Mouse (Mus musculus) hindbrain, embryonic 14.5 days (tissue): ENCODE measurements around the gene Adgrb2. TPM values are rescaled to one million over a fixed set of nuclear protein-coding genes. Genes with fewer than 3 reads are reported as not detected.

Experiments used
- ATAC-seq: fragments of 200-750 bp; cut with Nextera tagmentation; 2 replicates; pipeline ENCODE4 v1.8.0; 2017; ENCODE audit warnings: moderate number of reproducible peaks, mild to moderate bottlenecking, moderate TSS enrichment, moderate library complexity; ENCODE audit not compliant: low FRiP score
- DNase-seq: peaks from one replicate; pipeline ENCODE4 v3.0.0-alpha.2; 2015; ENCODE audit warnings: low spot score
- H3K27ac ChIP-seq: fragments of 300-500 bp; sonication (generic); 2 replicates; pipeline ENCODE4 v1.5.1; 2014; ENCODE audit warnings: mild to moderate bottlenecking, moderate library complexity
- H3K27me3 ChIP-seq: fragments of 300-500 bp; sonication (generic); 2 replicates; pipeline ENCODE4 v1.6.1; 2014; ENCODE audit warnings: mild to moderate bottlenecking, low read length, mixed read lengths; ENCODE audit not compliant: control insufficient read depth, insufficient read depth
- H3K36me3 ChIP-seq: fragments of 300-500 bp; sonication (generic); replicated peaks from 2 replicates; pipeline ENCODE4 v1.6.1; 2014; ENCODE audit not compliant: control insufficient read depth, insufficient read depth
- H3K4me1 ChIP-seq: fragments of 300-500 bp; sonication (generic); replicated peaks from 2 replicates; pipeline ENCODE4 v1.6.1; 2014; ENCODE audit warnings: antibody characterized with exemption, low read length, mixed read lengths; ENCODE audit not compliant: control insufficient read depth, insufficient read depth
- H3K4me2 ChIP-seq: fragments of 300-500 bp; sonication (generic); replicated peaks from 2 replicates; pipeline ENCODE4 v1.6.1; 2014; ENCODE audit warnings: mild to moderate bottlenecking, moderate library complexity
- H3K4me3 ChIP-seq: fragments of 300-500 bp; sonication (generic); replicated peaks from 2 replicates; pipeline ENCODE4 v1.5.1; 2014; ENCODE audit warnings: mild to moderate bottlenecking, low read length
- H3K9ac ChIP-seq: fragments of 300-500 bp; sonication (generic); 2 replicates; pipeline ENCODE4 v1.6.1; 2014
- H3K9me3 ChIP-seq: fragments of 300-500 bp; sonication (generic); 2 replicates; pipeline ENCODE4 v1.6.1; 2016; ENCODE audit warnings: low read length; ENCODE audit not compliant: control insufficient read depth
- WGBS: fragments of 180-500 bp; shearing (Covaris S2); extraction: QIAGEN DNeasy Blood & Tissue Kit; methylation state at CpG from one replicate; pipeline ENCODE4 v1.1.7; 2014; 5-methylcytosine and 5-hydroxymethylcytosine counted together
- polyA plus RNA-seq: library from polyadenylated mRNA; unstranded; fragments of >200 nt; fragmentation: Nextera tagmentation; extraction: Ambion mirVana; gene quantifications from 2 replicates; pipeline ENCODE4 v1.2.1, GENCODE M21; 2014

The Adgrb2 gene
- polyA plus RNA-seq, 1 experiment from 2014 or later, result 16.9 TPM

DNA sequence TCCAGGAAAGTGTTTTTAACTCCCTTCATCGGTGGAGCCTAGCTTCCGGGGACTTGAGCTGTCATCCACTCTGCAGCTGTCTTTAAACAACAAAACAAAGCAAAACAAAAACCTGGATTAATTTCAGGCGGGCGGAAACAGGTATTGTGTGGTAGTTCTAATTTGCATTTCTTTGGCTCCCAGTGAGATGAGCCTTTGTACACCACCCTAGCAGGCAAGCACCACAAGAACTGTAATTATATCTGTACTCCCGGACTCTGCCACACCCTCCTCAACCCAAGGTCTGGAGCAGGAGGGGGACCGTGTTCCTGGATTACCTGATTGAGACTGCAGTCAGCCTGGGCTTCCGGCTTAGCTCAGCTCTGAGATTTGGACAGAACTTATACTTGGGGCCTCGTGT lies 14.5 kb upstream of the Adgrb2 start:
- no peak overlapping the region for H3K9ac ChIP-seq
- no peaks in the 10 kb centered on the region for H3K27me3 ChIP-seq
- ATAC-seq, result no peak
- peaks cover 37% of the 10 kb centered on the region for H3K4me1 ChIP-seq
- no peak overlapping the region for H3K27ac ChIP-seq
- H3K9me3 ChIP-seq, result no peaks in the 10 kb centered on the region
- H3K36me3 ChIP-seq, result no peaks in the 10 kb centered on the region
- no peak for DNase-seq
- WGBS, result 37% methylated on average over 8 of the region's 8 CpGs
- no peak overlapping the region for H3K4me3 ChIP-seq
- H3K4me2 ChIP-seq, result no peak overlapping the region

DNA sequence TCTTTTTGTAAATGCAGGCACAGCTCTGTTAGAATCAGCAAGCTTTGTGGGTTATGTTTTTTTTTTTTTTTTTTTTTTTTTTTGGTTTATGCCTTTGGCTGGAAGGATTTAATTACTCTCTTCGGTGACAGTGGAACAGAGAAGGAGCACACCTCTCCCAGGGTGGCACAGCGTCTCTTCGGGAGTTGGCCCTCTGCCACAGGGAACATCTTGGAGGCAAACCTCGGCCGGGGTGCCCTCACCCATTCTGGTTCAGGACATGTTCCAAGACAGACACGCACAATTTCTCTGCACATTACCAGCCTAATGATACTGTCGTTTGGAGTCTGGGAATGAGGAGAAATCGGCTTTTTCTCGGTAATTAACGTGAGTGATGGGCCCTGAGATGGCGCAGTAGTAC lies 13.8 kb upstream of the Adgrb2 start:
- peaks cover 36% of the 10 kb centered on the region for H3K4me1 ChIP-seq
- no peak overlapping the region for H3K9ac ChIP-seq
- H3K36me3 ChIP-seq, result no peaks in the 10 kb centered on the region
- no peaks in the 10 kb centered on the region for H3K27me3 ChIP-seq
- no peak for DNase-seq
- 66% methylated on average over 11 of the region's 11 CpGs for WGBS
- H3K4me2 ChIP-seq, result no peak overlapping the region
- no peak for ATAC-seq
- no peak overlapping the region for H3K27ac ChIP-seq
- H3K4me3 ChIP-seq, result no peak overlapping the region
- no peaks in the 10 kb centered on the region for H3K9me3 ChIP-seq

DNA sequence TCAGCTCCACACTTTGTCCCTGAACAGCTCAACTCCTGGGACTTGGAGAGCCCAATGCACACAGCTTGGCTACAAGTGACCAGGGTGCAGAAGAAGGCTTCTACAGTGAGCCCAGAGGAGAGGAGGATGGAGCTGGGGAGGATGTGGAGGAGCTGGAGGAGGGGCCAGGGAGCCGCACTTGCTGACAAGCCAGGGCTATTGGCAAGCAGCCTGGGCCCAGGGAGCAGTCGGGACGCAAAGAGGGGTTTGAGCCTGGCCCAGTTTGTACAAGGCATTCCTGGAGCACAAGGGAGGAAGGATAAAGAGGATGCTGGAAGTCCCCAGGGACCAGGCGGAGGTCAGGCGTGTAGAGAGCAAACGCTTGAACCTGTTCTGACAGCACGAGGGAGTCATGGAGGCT lies 12.7 kb upstream of the Adgrb2 start:
- Histone ChIP-seq H3K9me3 (no peaks in the 10 kb centered on the region), H3K4me3 (no peak overlapping the region), H3K4me1 (peaks cover 27% of the 10 kb centered on the region), H3K27me3 (no peaks in the 10 kb centered on the region), H3K27ac (no peak overlapping the region), H3K36me3 (no peaks in the 10 kb centered on the region), H3K4me2 (no peak overlapping the region), H3K9ac (no peak overlapping the region)
- no peak for ATAC-seq
- 41% methylated on average over 7 of the region's 7 CpGs for WGBS
- DNase-seq, result no peak

DNA sequence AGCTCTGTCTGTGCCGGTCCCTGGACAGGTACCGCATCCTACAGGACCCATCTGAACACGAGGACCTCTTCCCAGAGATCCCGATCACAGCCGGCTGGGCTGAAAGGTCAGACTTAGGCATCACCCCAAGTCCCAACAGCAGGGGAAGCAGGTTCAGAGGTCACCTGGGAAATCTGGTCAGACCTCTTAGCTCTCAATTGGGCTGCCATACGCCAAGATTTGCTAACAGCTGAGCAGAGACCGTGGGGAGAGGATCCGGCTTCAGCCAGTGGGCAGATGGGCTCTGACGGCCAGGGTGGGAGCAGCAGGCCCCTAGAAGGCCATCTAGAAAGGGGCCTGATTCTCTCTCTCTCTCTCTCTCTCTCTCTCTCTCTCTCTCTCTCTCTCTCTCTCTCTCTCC lies 10.4 kb upstream of the Adgrb2 start:
- no peak for DNase-seq
- no peaks in the 10 kb centered on the region for H3K9me3 ChIP-seq
- H3K4me3 ChIP-seq, result no peak overlapping the region
- no peak overlapping the region for H3K27ac ChIP-seq
- no peaks in the 10 kb centered on the region for H3K27me3 ChIP-seq
- H3K4me1 ChIP-seq, result peaks cover 10% of the 10 kb centered on the region; the same call in 1 of the 2 replicates
- no peak overlapping the region for H3K4me2 ChIP-seq
- no peak overlapping the region for H3K9ac ChIP-seq
- WGBS, result 59% methylated on average over 9 of the region's 9 CpGs
- ATAC-seq, result no peak
- H3K36me3 ChIP-seq, result no peaks in the 10 kb centered on the region

DNA sequence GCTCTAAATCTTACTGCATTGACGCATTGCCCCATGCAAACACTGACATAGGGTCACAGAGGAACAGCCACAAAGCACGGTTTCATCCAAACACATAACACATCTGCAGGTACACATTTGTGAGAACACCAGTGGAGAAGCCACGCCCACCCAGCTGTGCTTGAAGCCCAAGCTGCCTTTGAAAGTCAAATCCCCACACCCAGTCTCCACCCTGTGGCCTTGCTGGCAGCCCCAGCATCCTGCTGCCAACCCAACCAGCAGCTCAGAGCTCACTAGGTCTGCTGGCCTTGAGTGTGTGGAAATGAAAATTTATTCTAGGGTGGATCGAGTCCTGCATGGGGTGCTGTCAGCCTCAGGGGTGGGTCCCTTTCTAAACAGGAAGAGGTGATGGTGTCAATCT lies 7.4 kb upstream of the Adgrb2 start:
- Histone ChIP-seq H3K4me1 (peaks cover 15% of the 10 kb centered on the region), H3K9me3 (no peaks in the 10 kb centered on the region), H3K27ac (no peak overlapping the region), H3K4me2 (no peak overlapping the region), H3K9ac (no peak overlapping the region), H3K4me3 (no peak overlapping the region), H3K27me3 (no peaks in the 10 kb centered on the region), H3K36me3 (no peaks in the 10 kb centered on the region)
- DNase-seq (no peak), ATAC-seq (no peak)
- 58% methylated on average over 4 of the region's 4 CpGs for WGBS

DNA sequence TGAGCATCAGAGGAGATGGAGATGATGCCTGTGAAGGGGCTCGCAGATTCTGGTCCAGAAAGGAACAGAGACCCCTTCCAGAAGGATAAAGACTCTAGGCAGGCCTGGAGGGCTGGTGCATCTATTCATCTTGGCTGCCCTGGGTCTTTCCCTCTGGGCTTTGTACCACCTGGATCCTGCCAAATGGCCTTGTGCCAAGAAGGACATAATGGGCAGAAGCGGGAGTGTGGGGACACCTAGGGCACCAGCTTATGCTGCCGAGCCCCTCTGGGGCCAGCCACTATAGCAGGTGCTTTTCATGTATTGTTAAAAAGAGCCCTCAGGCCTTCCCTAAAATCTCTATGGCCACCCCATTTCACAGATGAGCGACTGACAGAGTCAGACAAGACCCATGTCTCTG lies 6.4 kb upstream of the Adgrb2 start:
- WGBS, result 51% methylated on average over 4 of the region's 4 CpGs
- no peaks in the 10 kb centered on the region for H3K27me3 ChIP-seq
- no peak overlapping the region for H3K27ac ChIP-seq
- H3K9ac ChIP-seq, result no peak overlapping the region
- no peak overlapping the region for H3K4me3 ChIP-seq
- no peak for DNase-seq
- ATAC-seq, result no peak
- no peaks in the 10 kb centered on the region for H3K9me3 ChIP-seq
- H3K36me3 ChIP-seq, result no peaks in the 10 kb centered on the region
- H3K4me1 ChIP-seq, result peaks cover 19% of the 10 kb centered on the region
- H3K4me2 ChIP-seq, result no peak overlapping the region

DNA sequence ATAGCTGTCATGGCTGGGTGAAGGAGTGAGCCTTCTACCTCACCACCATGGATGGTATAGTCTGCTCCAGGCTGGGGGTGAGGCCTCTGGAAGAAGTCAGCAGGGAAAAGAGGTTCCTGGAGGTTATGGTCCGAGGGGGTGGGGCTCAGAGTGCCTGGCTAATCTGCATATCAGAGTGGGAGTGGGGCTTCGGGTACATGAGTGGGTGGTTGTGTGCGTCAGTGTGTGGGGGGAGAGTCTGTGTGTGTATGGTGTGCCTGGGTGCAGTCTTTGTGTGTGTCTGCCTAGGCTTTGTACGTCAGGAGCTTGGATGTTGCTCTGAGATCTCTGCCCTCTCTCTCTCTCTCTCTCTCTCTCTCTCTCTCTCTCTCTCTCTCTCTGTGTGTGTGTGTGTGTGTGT lies 5.7 kb upstream of the Adgrb2 start:
- Histone ChIP-seq H3K27ac (no peak overlapping the region), H3K4me2 (no peak overlapping the region), H3K36me3 (no peaks in the 10 kb centered on the region), H3K9me3 (no peaks in the 10 kb centered on the region), H3K4me3 (no peak overlapping the region), H3K27me3 (no peaks in the 10 kb centered on the region), H3K4me1 (peaks cover 25% of the 10 kb centered on the region), H3K9ac (no peak overlapping the region)
- ATAC-seq (no peak), DNase-seq (no peak)
- WGBS, result 73% methylated on average over 4 of the region's 4 CpGs

DNA sequence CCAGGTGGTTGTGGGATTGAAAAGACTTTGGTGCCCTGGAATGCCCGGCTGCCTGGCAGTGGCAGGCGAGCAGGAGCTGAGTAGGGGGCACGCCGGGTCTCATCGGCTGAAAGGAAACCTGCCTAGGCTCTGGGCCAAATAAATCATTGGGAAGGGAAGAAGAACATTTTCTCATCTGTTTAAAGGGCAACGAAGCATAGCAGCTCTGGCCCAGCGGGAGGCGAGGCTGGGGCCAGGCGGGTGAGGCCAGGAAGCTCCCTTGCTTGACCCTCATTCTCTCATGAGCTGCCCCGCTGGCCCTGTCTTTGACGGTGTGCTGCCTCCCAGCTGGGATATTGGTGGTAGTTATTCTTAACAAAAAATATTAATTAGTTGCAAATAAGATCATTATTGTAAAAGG lies 3.0 kb upstream of the Adgrb2 start:
- DNase-seq (no peak), ATAC-seq (no peak)
- WGBS, result 16% methylated on average over 11 of the region's 11 CpGs
- no peaks in the 10 kb centered on the region for H3K36me3 ChIP-seq
- no peak overlapping the region for H3K4me3 ChIP-seq
- no peaks in the 10 kb centered on the region for H3K27me3 ChIP-seq
- H3K27ac ChIP-seq, result no peak overlapping the region
- no peak overlapping the region for H3K4me2 ChIP-seq
- H3K4me1 ChIP-seq, result peaks cover 36% of the 10 kb centered on the region
- no peak overlapping the region for H3K9ac ChIP-seq
- no peaks in the 10 kb centered on the region for H3K9me3 ChIP-seq

DNA sequence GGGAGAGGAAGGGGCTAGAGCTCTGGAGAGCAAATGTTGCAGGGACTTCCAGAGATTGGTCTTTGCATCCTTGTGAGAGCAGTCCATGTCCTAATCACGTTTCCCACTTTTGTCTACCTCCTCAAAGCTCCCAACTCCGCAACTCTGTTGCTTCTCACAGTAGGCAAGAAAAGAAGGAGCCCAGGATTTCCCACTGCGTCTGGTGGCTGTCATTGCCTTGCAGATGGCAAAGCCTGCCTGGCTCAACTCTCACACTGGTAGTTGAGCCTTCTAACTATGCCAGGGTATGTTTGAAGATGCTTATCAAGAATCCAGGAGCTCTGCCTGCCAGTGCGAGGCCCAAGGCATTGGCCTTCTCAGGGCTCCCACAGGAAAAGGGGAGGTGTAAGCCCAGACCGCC lies 1.6 kb upstream of the Adgrb2 start:
- H3K36me3 ChIP-seq, result no peaks in the 10 kb centered on the region
- H3K9ac ChIP-seq, result no peak overlapping the region
- H3K9me3 ChIP-seq, result no peaks in the 10 kb centered on the region
- no peak for ATAC-seq
- no peak overlapping the region for H3K4me3 ChIP-seq
- no peak overlapping the region for H3K4me2 ChIP-seq
- no peak for DNase-seq
- peaks cover 7% of the 10 kb centered on the region; the same call in 1 of the 2 replicates for H3K27me3 ChIP-seq
- no peak overlapping the region for H3K27ac ChIP-seq
- H3K4me1 ChIP-seq, result peaks cover 50% of the 10 kb centered on the region
- WGBS, result 21% methylated on average over 5 of the region's 5 CpGs

DNA sequence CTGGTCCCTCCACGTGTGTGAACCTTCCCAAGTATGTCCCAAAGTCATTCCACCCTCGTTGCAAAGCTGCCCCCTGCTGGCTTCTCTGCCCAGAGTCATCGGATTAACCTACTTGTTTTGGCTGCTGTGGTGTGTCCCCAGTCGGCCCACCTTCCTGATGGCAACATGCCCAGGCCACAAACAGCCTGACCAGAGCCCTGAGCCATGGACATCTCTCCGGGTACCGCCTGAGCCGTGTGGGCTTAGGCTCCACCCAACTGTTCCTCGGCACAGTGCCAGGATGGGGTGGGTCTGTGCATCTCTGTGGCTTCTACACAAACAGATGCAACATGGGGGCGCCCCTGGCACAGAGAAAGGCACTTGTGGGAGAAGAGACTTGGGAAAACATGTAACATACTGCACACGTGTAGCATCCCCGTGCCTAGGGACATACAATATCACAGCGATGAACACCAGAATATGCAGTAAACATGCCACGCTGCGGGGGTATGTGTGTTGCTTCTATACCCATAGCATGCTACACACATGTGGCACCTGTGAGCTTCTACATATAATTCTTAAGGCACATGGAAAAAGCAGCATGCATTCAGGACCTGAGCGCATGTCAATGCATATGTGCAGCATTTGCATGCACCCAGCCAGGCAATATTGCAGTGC lies 778 bp upstream of the Adgrb2 start:
- WGBS, result 1% methylated on average over 15 of the region's 15 CpGs
- no peaks in the 10 kb centered on the region for H3K9me3 ChIP-seq
- DNase-seq (peak; percentile 67), ATAC-seq (peak; percentile 50; the same call in 1 of the 2 replicates)
- peak overlapping the region; percentile 80 for H3K27ac ChIP-seq
- H3K4me1 ChIP-seq, result peaks cover 54% of the 10 kb centered on the region
- no peaks in the 10 kb centered on the region for H3K36me3 ChIP-seq
- H3K4me3 ChIP-seq, result peak overlapping the region; percentile 82
- peak overlapping the region; percentile 75 for H3K4me2 ChIP-seq
- H3K27me3 ChIP-seq, result peaks cover 7% of the 10 kb centered on the region; the same call in 1 of the 2 replicates
- peak overlapping the region; percentile 87 for H3K9ac ChIP-seq
